Mouse (Mus musculus) intestine, embryonic 16.5 days (tissue): Measurements from ENCODE around the gene BC017158. TPM values are rescaled to one million over a fixed set of nuclear protein-coding genes. Genes with fewer than 3 reads are reported as not detected.
A peak's percentile ranks its signal among the peaks of the same experiment; 100 is the strongest.

Experiments used
- ATAC-seq: fragments of 200-750 bp; cut with Nextera tagmentation; 2 replicates; pipeline ENCODE4 v1.8.0; 2017; ENCODE audit warnings: moderate TSS enrichment, moderate library complexity
- H3K27ac ChIP-seq: fragments of 300-500 bp; sonication (generic); 2 replicates; pipeline ENCODE4 v1.5.1; 2014; ENCODE audit warnings: mild to moderate bottlenecking, low read length
- H3K27me3 ChIP-seq: fragments of 300-500 bp; sonication (generic); replicated peaks from 2 replicates; pipeline ENCODE4 v1.6.1; 2014; ENCODE audit warnings: low read length, control low read depth, mixed read lengths; ENCODE audit not compliant: control insufficient read depth, insufficient read depth
- H3K36me3 ChIP-seq: fragments of 300-500 bp; sonication (generic); 2 replicates; pipeline ENCODE4 v1.6.1; 2014; ENCODE audit warnings: low read length, control low read depth; ENCODE audit not compliant: control insufficient read depth, insufficient read depth
- H3K4me1 ChIP-seq: fragments of 300-500 bp; sonication (generic); 2 replicates; pipeline ENCODE4 v1.6.1; 2014; ENCODE audit warnings: low read length, control low read depth, mixed read lengths; ENCODE audit not compliant: control insufficient read depth, insufficient read depth
- H3K4me2 ChIP-seq: fragments of 300-500 bp; sonication (generic); 2 replicates; pipeline ENCODE4 v1.6.1; 2014; ENCODE audit warnings: low read depth, low read length, control low read depth
- H3K4me3 ChIP-seq: fragments of 300-500 bp; sonication (generic); 2 replicates; pipeline ENCODE4 v1.5.1; 2014; ENCODE audit warnings: mild to moderate bottlenecking, low read length
- H3K9ac ChIP-seq: fragments of 300-500 bp; sonication (generic); 2 replicates; pipeline ENCODE4 v1.6.1; 2014; ENCODE audit warnings: low read depth, low read length
- H3K9me3 ChIP-seq: fragments of 300-500 bp; sonication (generic); 2 replicates; pipeline ENCODE4 v1.6.1; 2016; ENCODE audit warnings: low read length, control low read depth; ENCODE audit not compliant: control insufficient read depth
- WGBS: fragments of 180-500 bp; shearing (Covaris S2); extraction: QIAGEN DNeasy Blood & Tissue Kit; methylation state at CpG from one replicate; pipeline ENCODE4 v1.1.7; 2014; 5-methylcytosine and 5-hydroxymethylcytosine counted together
- polyA plus RNA-seq: library from polyadenylated mRNA; unstranded; fragments of >200 nt; fragmentation: Nextera tagmentation; extraction: Ambion mirVana; gene quantifications from 2 replicates; pipeline ENCODE4 v1.2.1, GENCODE M21; 2015

The BC017158 gene
- polyA plus RNA-seq, 1 experiment from 2014 or later: 49.6 TPM

GRCm38 (mm10) chr7:128330981-128331380 lies 33.0 kb upstream of the BC017158 start:
- Histone ChIP-seq H3K36me3 (no peaks in the 10 kb centered on the region), H3K9me3 (no peaks in the 10 kb centered on the region), H3K4me1 (no peaks in the 10 kb centered on the region), H3K4me3 (no peak overlapping the region), H3K9ac (no peak overlapping the region), H3K27me3 (no peaks in the 10 kb centered on the region), H3K4me2 (no peak overlapping the region), H3K27ac (no peak overlapping the region)
- WGBS: 46% methylated on average over 9 of the region's 9 CpGs
- ATAC-seq: no peak

DNA sequence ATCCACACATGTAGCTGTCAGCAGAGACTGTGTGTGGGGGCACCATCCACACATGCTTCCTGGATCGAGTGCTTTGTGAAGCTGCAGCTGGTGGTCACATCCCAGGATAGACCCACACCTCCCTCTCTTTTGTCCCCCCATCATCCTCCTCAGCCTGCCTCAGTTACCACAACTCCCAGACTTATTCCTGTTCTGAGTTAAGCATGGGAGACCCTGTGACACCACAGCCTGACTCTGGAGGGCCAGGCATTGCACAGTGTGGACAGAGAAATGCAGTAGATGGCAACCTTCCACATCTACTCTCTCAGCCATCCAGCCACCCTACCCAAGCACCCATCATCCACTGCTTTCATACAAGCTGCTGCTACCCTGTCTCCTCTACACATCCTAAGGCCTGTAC lies 27.0 kb upstream of the BC017158 start:
- H3K4me1 ChIP-seq: peaks cover 10% of the 10 kb centered on the region; the same call in 1 of the 2 replicates
- H3K27me3 ChIP-seq: no peaks in the 10 kb centered on the region
- 75% methylated on average over 1 of the region's 1 CpGs for WGBS
- no peaks in the 10 kb centered on the region for H3K9me3 ChIP-seq
- H3K4me3 ChIP-seq: no peak overlapping the region
- no peak overlapping the region for H3K4me2 ChIP-seq
- ATAC-seq: no peak
- no peak overlapping the region for H3K9ac ChIP-seq
- no peak overlapping the region for H3K27ac ChIP-seq
- no peaks in the 10 kb centered on the region for H3K36me3 ChIP-seq

GRCm38 (mm10) chr7:128321260-128321659 lies 23.3 kb upstream of the BC017158 start:
- no peak overlapping the region for H3K4me2 ChIP-seq
- no peaks in the 10 kb centered on the region for H3K36me3 ChIP-seq
- H3K27ac ChIP-seq: peak overlapping the region; percentile 86
- no peak overlapping the region for H3K4me3 ChIP-seq
- no peak overlapping the region for H3K9ac ChIP-seq
- no peaks in the 10 kb centered on the region for H3K9me3 ChIP-seq
- peaks cover 19% of the 10 kb centered on the region for H3K4me1 ChIP-seq
- WGBS: 48% methylated on average over 7 of the region's 7 CpGs
- peak; percentile 86 for ATAC-seq
- H3K27me3 ChIP-seq: no peaks in the 10 kb centered on the region

- Histone ChIP-seq H3K9me3 (no peaks in the 10 kb centered on the region), H3K4me2 (no peak overlapping the region), H3K36me3 (no peaks in the 10 kb centered on the region), H3K4me1 (peaks cover 19% of the 10 kb centered on the region), H3K27me3 (no peaks in the 10 kb centered on the region), H3K9ac (peak overlapping the region; percentile 4; the same call in 1 of the 2 replicates), H3K4me3 (no peak overlapping the region), H3K27ac (peak overlapping the region; percentile 86)
- WGBS: 40% methylated on average over 2 of the region's 2 CpGs
- 0 out of 2 replicates have a peak, but pooled peaks have one; percentile 37 for ATAC-seq
Observed at GRCm38 (mm10) chr7:128320219-128320816, 22.3 kb upstream of the BC017158 start.

DNA sequence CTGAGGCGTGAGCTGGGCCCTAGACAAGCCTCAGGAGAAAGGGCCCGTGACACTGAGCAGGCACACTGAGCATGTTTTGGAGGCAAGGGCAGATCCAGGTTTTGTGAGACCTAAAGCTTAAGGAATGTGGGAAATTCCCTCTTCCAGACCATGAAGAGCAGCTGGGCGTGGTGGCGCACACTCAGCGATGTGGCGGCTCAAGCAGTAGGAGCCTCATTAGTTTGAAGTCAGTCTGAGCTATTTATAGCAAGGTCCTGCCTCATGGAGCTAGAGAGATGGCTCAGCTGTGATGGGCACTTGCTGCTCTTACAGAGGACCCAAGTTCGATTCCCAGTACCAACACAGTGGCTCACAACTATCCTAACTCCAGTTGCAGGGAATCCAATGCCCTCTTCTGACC lies 21.2 kb upstream of the BC017158 start:
- Histone ChIP-seq H3K27me3 (no peaks in the 10 kb centered on the region), H3K9me3 (no peaks in the 10 kb centered on the region), H3K36me3 (no peaks in the 10 kb centered on the region), H3K9ac (no peak overlapping the region), H3K4me1 (peaks cover 22% of the 10 kb centered on the region), H3K4me2 (no peak overlapping the region), H3K27ac (peak overlapping the region; percentile 86; the same call in 1 of the 2 replicates), H3K4me3 (no peak overlapping the region)
- ATAC-seq: peak; percentile 31; the same call in 1 of the 2 replicates
- 57% methylated on average over 7 of the region's 7 CpGs for WGBS

DNA sequence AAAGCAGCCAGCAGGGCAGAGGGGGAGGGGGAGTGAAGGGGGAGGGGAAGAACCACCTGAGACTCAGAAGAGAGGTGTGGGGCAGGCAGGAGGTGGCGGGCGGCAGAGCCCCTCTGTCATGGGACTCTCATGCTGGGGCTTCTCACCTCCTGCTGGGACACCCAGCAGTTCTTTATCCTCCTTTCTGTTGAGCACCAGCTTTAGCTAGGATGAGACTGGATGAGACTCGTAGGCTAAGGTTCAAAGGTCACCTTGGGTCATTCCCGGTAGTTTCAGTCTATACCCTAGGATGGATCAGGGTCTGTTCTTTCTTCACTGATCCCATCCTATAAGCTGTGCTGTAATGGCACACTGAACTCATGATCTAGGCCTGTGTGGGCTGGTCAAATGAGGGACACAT lies 19.0 kb upstream of the BC017158 start:
- no peaks in the 10 kb centered on the region for H3K36me3 ChIP-seq
- WGBS: 66% methylated on average over 4 of the region's 4 CpGs
- peaks cover 22% of the 10 kb centered on the region for H3K4me1 ChIP-seq
- no peak overlapping the region for H3K9ac ChIP-seq
- ATAC-seq: no peak
- no peak overlapping the region for H3K4me3 ChIP-seq
- H3K4me2 ChIP-seq: no peak overlapping the region
- H3K9me3 ChIP-seq: no peaks in the 10 kb centered on the region
- no peak overlapping the region for H3K27ac ChIP-seq
- no peaks in the 10 kb centered on the region for H3K27me3 ChIP-seq

GRCm38 (mm10) chr7:128314491-128314890 lies 16.5 kb upstream of the BC017158 start:
- WGBS: 63% methylated on average over 7 of the region's 7 CpGs
- H3K9ac ChIP-seq: no peak overlapping the region
- ATAC-seq: no peak

DNA sequence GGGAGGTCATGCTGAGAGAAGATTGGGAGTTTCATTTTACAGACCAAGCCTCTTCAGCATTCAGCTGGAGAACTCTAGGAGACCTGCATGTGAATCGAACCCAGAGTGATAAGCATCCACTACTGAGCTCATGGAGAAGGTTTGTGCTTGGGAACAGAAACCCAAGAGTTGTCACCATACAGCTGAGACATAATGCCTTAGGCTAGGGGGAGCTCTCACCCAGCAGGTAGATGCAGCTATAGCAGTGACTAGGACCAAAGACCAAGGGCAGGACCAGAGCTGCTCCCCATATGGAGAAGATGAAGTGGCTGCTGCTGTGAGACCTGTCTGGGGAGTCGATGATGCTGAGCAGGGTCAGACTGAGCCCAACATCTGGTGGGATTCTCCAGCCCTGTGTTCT lies 15.6 kb upstream of the BC017158 start:
- ATAC-seq: no peak
- no peak overlapping the region for H3K27ac ChIP-seq
- no peak overlapping the region for H3K4me2 ChIP-seq
- H3K4me1 ChIP-seq: peaks cover 19% of the 10 kb centered on the region
- H3K9ac ChIP-seq: no peak overlapping the region
- H3K4me3 ChIP-seq: no peak overlapping the region
- no peaks in the 10 kb centered on the region for H3K27me3 ChIP-seq
- H3K9me3 ChIP-seq: no peaks in the 10 kb centered on the region
- 84% methylated on average over 2 of the region's 2 CpGs for WGBS
- H3K36me3 ChIP-seq: no peaks in the 10 kb centered on the region

More at GRCm38 (mm10) chr7:128314491-128314890, 16.5 kb upstream of the BC017158 start:
- no peaks in the 10 kb centered on the region for H3K9me3 ChIP-seq
- H3K27me3 ChIP-seq: no peaks in the 10 kb centered on the region
- H3K4me2 ChIP-seq: no peak overlapping the region
- H3K27ac ChIP-seq: no peak overlapping the region
- H3K36me3 ChIP-seq: no peaks in the 10 kb centered on the region
- H3K4me3 ChIP-seq: no peak overlapping the region
- H3K4me1 ChIP-seq: peaks cover 17% of the 10 kb centered on the region

DNA sequence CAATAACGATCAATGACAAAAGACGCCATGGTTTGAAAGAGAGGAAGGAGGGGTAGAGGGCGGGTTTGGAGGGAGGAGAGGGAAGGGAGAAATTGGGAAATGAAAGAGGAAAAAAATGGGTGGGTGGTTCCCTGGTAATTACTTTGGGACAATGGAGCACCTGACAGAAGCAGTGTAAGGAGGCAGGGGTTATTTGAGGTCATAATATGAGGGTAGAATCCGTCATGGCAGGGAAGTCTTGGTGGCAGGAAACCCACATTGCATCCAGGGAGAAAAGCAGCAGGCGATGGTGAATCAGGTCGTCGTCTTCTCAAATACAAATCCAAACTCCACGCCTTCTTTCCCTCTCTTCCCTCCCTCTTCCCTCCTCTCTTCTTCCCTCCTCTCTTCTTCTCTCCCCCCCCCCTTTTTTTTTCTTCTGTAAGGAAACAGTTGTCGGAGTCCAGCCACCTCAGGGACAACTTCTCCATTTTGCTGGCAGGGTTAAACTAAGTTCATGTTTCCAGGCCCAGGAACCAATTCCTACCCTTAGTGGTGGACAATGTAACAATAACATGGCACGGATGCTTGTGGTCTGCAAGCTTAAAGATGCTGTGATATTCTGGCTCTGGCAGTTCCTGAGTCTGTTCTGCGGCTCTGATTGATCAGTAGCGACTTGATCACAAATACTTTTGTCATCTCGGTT lies 14.5 kb upstream of the BC017158 start:
- no peak for ATAC-seq
- no peaks in the 10 kb centered on the region for H3K9me3 ChIP-seq
- H3K27ac ChIP-seq: no peak overlapping the region
- H3K4me2 ChIP-seq: no peak overlapping the region
- H3K4me1 ChIP-seq: peaks cover 19% of the 10 kb centered on the region
- no peak overlapping the region for H3K9ac ChIP-seq
- no peaks in the 10 kb centered on the region for H3K36me3 ChIP-seq
- no peak overlapping the region for H3K4me3 ChIP-seq
- no peaks in the 10 kb centered on the region for H3K27me3 ChIP-seq
- WGBS: 76% methylated on average over 13 of the region's 13 CpGs
